Mouse (Mus musculus) heart, adult 18-20 months (tissue): ENCODE data around the gene Rmdn2. TPM values are rescaled to one million over a fixed set of nuclear protein-coding genes. Genes with fewer than 3 reads are reported as not detected.

Experiments used
- DNase-seq, 2 experiments: peaks; one replicate each; pipeline ENCODE4 v3.0.0; 2021 to 2022; ENCODE audit warnings: mixed read lengths in 1 of 2
- total RNA-seq, 2 experiments: library from RNA; stranded (reverse); gene quantifications; 2 replicates each; pipeline ENCODE4 v1.2.3; 2021

The Rmdn2 gene
- total RNA-seq, 2 experiments from 2014 or later: 12.5 to 13.1 TPM

DNA sequence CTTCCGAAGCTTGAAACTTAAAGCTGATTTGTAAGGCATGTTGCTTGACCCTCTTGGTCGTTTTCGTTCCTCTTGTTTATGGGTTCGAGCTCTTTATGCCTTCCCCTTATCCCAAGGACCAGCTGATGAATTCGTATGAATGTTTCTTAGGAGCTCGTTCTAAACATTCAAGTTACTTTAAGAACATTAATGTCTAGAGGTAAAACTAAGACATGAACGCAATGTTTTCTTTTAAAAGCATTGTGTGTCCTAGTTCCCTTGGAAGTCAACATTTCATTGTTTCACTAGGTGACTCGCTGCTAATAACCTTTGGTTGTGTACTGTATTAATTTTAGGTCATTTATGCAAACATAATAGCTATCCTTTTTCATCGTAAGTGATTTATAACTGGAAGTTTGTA is 4.2 kb downstream of the Rmdn2 start:
- DNase-seq: peak in 1 of 2 experiments; percentile 7

- no peak for DNase-seq
These were observed 5.0 kb downstream of the Rmdn2 start for GRCm38 (mm10) chr17:79616621-79617020.

GRCm38 (mm10) chr17:79618455-79618854 is 6.8 kb downstream of the Rmdn2 start:
- DNase-seq: no peak

GRCm38 (mm10) chr17:79618984-79619383 is 7.3 kb downstream of the Rmdn2 start:
- no peak for DNase-seq

GRCm38 (mm10) chr17:79622050-79622449 is 10.4 kb downstream of the Rmdn2 start:
- no peak for DNase-seq

GRCm38 (mm10) chr17:79622574-79622973 is 10.9 kb downstream of the Rmdn2 start:
- DNase-seq: no peak

DNA sequence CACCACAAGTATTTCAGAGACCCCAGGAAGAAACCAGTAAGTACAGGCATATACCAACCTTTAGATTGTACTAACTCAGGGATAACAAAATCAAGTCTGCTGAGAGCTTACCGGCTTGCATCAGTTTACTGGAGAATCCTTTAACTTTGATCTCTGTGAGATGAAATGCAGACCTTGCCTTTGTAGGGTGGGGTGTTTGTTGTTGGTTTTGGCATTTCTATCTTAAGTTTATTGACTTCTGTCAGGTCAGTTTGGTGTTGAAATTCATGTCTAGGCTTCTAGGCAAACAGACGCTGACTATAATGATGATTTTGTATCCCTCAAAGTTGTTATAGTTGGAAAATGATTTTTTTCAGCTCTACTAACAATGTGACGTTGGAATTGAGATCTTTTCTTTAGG is 12.2 kb downstream of the Rmdn2 start:
- DNase-seq: no peak

- no peak for DNase-seq
These were observed 14.7 kb downstream of the Rmdn2 start for GRCm38 (mm10) chr17:79626241-79626816.

- no peak for DNase-seq
These were observed 38.2 kb downstream of the Rmdn2 start for GRCm38 (mm10) chr17:79649893-79650292.

DNA sequence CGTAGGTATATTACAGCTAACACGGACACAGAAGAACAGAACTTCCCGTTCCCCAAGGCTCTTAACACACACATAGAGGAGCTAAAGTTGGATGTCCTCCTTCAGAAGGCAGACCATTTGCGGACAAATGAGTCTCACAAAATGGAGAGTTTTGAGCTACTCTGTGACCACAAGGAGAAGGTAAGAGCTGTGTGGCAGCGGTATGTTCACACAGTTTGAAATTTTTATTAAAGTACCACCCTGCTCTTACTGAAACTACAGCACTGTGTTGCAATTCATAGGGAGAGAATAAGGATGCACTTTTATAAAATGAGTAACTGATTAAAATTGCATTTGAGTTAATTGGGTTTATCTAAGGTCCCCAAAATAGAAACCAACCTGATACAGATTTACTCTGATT is 38.6 kb downstream of the Rmdn2 start:
- DNase-seq: no peak

- no peak for DNase-seq
These were observed 41.5 kb downstream of the Rmdn2 start for GRCm38 (mm10) chr17:79653171-79653570.

GRCm38 (mm10) chr17:79654187-79654586 is 42.5 kb downstream of the Rmdn2 start:
- no peak for DNase-seq

GRCm38 (mm10) chr17:79657785-79658184 is 46.1 kb downstream of the Rmdn2 start:
- no peak for DNase-seq

DNA sequence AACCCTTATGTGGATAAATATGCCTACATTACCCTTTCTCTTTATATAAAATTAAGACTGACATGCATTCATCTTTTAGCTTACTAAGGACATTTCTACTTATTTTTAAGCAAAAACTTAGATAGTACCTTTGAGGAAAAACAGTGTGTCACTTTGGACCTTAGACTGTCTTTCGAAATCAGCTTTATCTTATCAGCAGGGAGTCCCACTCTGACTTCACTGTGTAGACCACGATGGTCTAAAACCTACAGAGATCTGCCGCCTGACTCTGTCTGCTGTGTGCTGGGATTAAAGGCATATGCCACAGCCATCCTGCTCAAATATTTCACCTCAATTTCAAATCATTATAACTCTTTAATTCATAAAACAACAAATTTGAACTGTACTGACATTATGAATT is 46.8 kb downstream of the Rmdn2 start:
- DNase-seq: no peak

DNA sequence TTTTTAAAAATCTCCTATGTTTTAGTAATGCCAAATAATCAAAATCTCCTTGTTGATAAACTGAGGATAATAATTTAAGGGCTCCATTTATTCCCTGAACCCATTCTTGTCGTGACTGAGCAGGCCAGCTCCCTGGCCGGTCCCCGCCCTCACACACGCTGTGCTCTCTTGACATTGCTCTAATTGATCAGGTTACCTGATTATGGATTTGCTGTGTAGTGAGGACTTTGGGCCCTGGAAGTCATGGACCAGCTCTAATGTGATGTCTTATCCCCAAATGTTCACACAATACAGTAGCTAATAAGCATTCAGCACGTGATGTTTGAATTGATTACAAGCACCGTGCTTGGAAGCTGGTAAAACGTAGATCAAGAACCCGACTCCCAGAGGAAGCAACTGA is 47.2 kb downstream of the Rmdn2 start:
- DNase-seq: no peak

DNA sequence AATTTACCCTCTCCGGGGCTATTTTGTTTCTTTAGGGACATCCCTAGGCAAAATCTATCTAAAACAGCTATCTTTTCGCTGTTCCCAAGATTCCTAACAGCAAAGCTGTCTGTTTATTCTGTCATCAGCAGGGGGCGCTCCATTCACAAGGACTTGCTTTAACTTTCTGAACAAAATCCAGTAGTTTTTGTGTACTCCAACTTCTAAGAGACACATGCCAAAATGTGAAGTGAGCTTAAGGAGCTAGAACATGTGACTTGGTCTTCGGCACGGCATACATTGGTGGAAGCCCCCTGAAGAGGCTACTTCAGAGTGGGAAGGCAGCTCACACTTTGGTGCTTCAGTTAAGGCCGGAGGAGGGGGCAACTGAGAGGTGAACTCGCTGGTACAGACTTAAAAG is 49.7 kb downstream of the Rmdn2 start:
- peak; percentile 54 to 88 for DNase-seq

GRCm38 (mm10) chr17:79661848-79662247 is 50.2 kb downstream of the Rmdn2 start:
- peak in 1 of 2 experiments; percentile 9 for DNase-seq

DNA sequence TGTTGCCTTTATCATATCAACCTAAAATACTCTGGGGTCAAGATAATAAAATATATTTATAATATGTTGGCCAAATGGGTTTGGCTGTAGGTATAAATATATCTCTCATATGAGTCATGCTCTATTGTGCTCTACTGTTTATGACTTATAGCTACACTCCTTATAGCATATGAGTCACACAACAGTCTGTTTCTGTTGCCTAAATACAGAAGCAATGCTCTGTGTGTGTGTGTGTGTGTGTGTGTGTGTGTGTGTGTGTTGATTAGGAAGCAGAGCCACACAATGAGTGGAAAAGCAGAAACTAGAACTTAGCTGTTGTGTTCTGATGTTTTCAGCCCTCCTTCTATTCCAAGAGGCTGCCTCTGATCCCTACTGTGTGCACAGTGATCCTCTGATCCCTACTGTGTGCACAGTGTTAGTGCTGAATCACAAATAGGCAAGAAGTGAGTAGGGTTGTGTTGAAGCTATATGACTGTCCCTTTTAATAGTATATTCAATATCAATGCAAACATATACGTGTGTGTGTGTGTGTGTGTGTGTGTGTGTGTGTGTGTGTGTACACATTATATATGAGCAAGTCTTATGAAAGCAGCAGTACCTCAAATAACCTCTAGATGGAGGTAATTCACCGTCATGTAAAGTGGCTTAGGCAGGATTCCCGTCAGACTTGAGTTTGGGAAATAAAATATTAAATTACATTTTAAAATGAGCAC is 51.9 kb downstream of the Rmdn2 start:
- peak in 1 of 2 experiments; percentile 45 for DNase-seq

GRCm38 (mm10) chr17:79664106-79664417 is 52.4 kb downstream of the Rmdn2 start:
- DNase-seq: no peak

DNA sequence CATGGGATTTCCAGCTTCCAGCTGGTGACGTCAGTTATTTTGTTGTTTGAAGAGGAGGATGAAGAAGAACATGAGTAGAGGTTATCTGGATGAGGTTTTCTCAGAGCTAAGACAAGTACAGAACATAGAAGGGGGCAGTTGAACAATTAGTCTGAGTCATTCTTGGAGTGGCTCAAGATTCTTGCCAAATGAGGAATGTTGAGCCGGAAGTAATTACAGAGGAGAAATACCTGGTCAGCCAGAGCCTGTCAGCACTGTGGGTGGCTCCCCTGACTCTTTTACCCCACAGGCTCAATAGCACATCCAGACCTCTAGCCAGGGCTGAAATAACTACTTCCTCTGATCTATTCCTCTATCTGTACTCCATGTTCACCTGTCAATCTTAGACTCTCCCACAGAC is 59.2 kb downstream of the Rmdn2 start:
- no peak for DNase-seq

- DNase-seq: no peak
These were observed 83.4 kb downstream of the Rmdn2 start for GRCm38 (mm10) chr17:79695106-79695505.

- no peak for DNase-seq
These were observed 83.9 kb downstream of the Rmdn2 start for GRCm38 (mm10) chr17:79695541-79695940.

GRCm38 (mm10) chr17:79699197-79699596 is 87.5 kb downstream of the Rmdn2 start:
- DNase-seq: peak in 1 of 2 experiments; percentile 42

- DNase-seq: peak in 1 of 2 experiments; percentile 20
These were observed 89.2 kb downstream of the Rmdn2 start for GRCm38 (mm10) chr17:79700871-79701270.
